Mouse (Mus musculus) C2C12 (cell line): ENCODE measurements at regions not wholly inside any gene's neighbourhood (a gene's known extent, or its start where the extent isn't known, plus 50 kb on each side); places are given as distances from the start of the nearest gene placed in this dataset.

Experiments used
- CEBPB ChIP-seq: IDR thresholded peaks from one replicate; pipeline ENCODE4 v1.6.1; 2011; ENCODE audit warnings: low read depth, mild to moderate bottlenecking, control low read depth, moderate library complexity
- USF1 ChIP-seq: IDR thresholded peaks from one replicate; pipeline ENCODE4 v1.6.1; 2011; ENCODE audit warnings: low read depth, mild to moderate bottlenecking, control low read depth, moderate library complexity

- TF ChIP-seq CEBPB: no peak
- TF ChIP-seq USF1: no peak
Measured at GRCm38 (mm10) chr13:83076611-83077010, 427.2 kb upstream of the Mef2c start.
